ENCODE assay signal across 9 mouse cellular contexts in genomic region chr14:16313936-16314521, GRCm38 (mm10). TPM values are rescaled to one million over a fixed set of nuclear protein-coding genes. Genes with fewer than 3 reads are reported as not detected.
DNase-seq lines count a peak whose midpoint lies in the region; ATAC-seq lines count a peak whose summit lies in the region.
"Had no signal": no experiment of that assay in that cellular context is flagged by ENCODE, and none has a peak within 500 bp of the region (broad histone marks: within the 10 kb centered on the region; RNA-seq: fewer than 3 reads in every experiment).

No protein-coding gene starts in this region.

- H3K9ac ChIP-seq in heart, embryonic 11.5 days (ENCODE audit: low read depth, low read length), result no peak overlapping the region
- H3K9ac ChIP-seq in midbrain, embryonic 16.5 days (ENCODE audit: low read depth, low read length), result no peak overlapping the region
- no peak overlapping the region for H3K9ac ChIP-seq in intestine, embryonic 15.5 days

- H3K27ac ChIP-seq in heart, embryonic 11.5 days (ENCODE audit: low read depth, low read length), result peak overlapping the region; percentile 12; the same call in 1 of the 2 replicates
- 0 out of 2 replicates have a peak overlapping the region, but pooled peaks have one; percentile 28 for H3K27ac ChIP-seq in midbrain, embryonic 16.5 days (ENCODE audit: low read length)
- H3K27ac ChIP-seq in midbrain, embryonic 10.5 days (replicated peaks), result no peak overlapping the region
- peak overlapping the region; percentile 58; the same call in 1 of the 2 replicates for H3K27ac ChIP-seq in intestine, embryonic 15.5 days

- H3K4me3 ChIP-seq in heart, embryonic 11.5 days (ENCODE audit: low read depth, low read length), result no peak overlapping the region
- no peak overlapping the region for H3K4me3 ChIP-seq in midbrain, embryonic 16.5 days (ENCODE audit: low read depth, low read length)
- no peak overlapping the region for H3K4me3 ChIP-seq in midbrain, embryonic 10.5 days
- H3K4me3 ChIP-seq in intestine, embryonic 15.5 days (replicated peaks), result no peak overlapping the region

- H3K4me2 ChIP-seq in heart, embryonic 11.5 days, result no peak overlapping the region
- H3K4me2 ChIP-seq in midbrain, embryonic 16.5 days (ENCODE audit: low read length), result no peak overlapping the region
- H3K4me2 ChIP-seq in intestine, embryonic 15.5 days (replicated peaks), result no peak overlapping the region

- no peaks in the 10 kb centered on the region for H3K36me3 ChIP-seq in heart, embryonic 11.5 days (ENCODE audit: control insufficient read depth, insufficient read depth, low read length)
- H3K36me3 ChIP-seq in midbrain, embryonic 16.5 days (ENCODE audit: control insufficient read depth, insufficient read depth, low read length), result no peaks in the 10 kb centered on the region
- no peaks in the 10 kb centered on the region for H3K36me3 ChIP-seq in midbrain, embryonic 10.5 days
- no peaks in the 10 kb centered on the region for H3K36me3 ChIP-seq in intestine, embryonic 15.5 days

- ATAC-seq in heart, embryonic 11.5 days (replicated peaks; ENCODE audit: insufficient number of reproducible peaks, low FRiP score, low TSS enrichment), result no peak
- ATAC-seq in midbrain, embryonic 16.5 days, result 0 out of 2 replicates have a peak, but pooled peaks have one; percentile 45
- ATAC-seq in intestine, embryonic 15.5 days, result peak; percentile 35; the same call in 1 of the 2 replicates
- 0 out of 2 replicates have a peak, but pooled peaks have one; percentile 2 for ATAC-seq in megakaryocyte-erythroid progenitor cell, adult 5-6 weeks (replicated peaks; ENCODE audit: low FRiP score, low TSS enrichment, poor library complexity, severe bottlenecking)

- no peaks in the 10 kb centered on the region for H3K27me3 ChIP-seq in heart, embryonic 11.5 days (ENCODE audit: control insufficient read depth, insufficient read depth, low read length)
- no peaks in the 10 kb centered on the region for H3K27me3 ChIP-seq in midbrain, embryonic 16.5 days (ENCODE audit: control insufficient read depth, insufficient read depth, low read depth, low read length)
- no peaks in the 10 kb centered on the region for H3K27me3 ChIP-seq in midbrain, embryonic 10.5 days (ENCODE audit: low read depth, poor library complexity, severe bottlenecking)
- H3K27me3 ChIP-seq in intestine, embryonic 15.5 days (replicated peaks), result no peaks in the 10 kb centered on the region

- 61% methylated on average over 7 of the region's 7 CpGs for WGBS in heart, embryonic 11.5 days (ENCODE audit: insufficient replicate concordance)
- 71% methylated on average over 7 of the region's 7 CpGs for WGBS in midbrain, embryonic 16.5 days
- 81% methylated on average over 7 of the region's 7 CpGs for WGBS in midbrain, embryonic 10.5 days
- WGBS in intestine, embryonic 15.5 days, result 48% methylated on average over 7 of the region's 7 CpGs

- DNase-seq in heart, postnatal 10 days, result no peak
- DNase-seq in midbrain, embryonic 10.5 days (ENCODE audit: low spot score), result no peak
- DNase-seq in gastrocnemius, postnatal 14 days, result no peak
- DNase-seq in thymus, postnatal 4 days, result no peak
- DNase-seq: cerebellum, adult 8-10 months had no signal

- H3K4me1 ChIP-seq in heart, embryonic 11.5 days (ENCODE audit: control insufficient read depth, insufficient read depth, low read length), result no peaks in the 10 kb centered on the region; the same call in 1 of the 2 replicates
- H3K4me1 ChIP-seq in midbrain, embryonic 16.5 days (ENCODE audit: control insufficient read depth, insufficient read depth, low read length), result peaks cover 4% of the 10 kb centered on the region; the same call in 1 of the 2 replicates
- H3K4me1 ChIP-seq in midbrain, embryonic 10.5 days, result no peaks in the 10 kb centered on the region
- H3K4me1 ChIP-seq in intestine, embryonic 15.5 days (replicated peaks), result peaks cover 8% of the 10 kb centered on the region; the same call in 1 of the 2 replicates

- H3K9me3 ChIP-seq in heart, embryonic 11.5 days (replicated peaks; ENCODE audit: control insufficient read depth, low read length), result no peaks in the 10 kb centered on the region
- H3K9me3 ChIP-seq in midbrain, embryonic 16.5 days (replicated peaks; ENCODE audit: control insufficient read depth, low read length, poor library complexity, severe bottlenecking), result no peaks in the 10 kb centered on the region
- no peaks in the 10 kb centered on the region for H3K9me3 ChIP-seq in midbrain, embryonic 10.5 days (replicated peaks)
- no peaks in the 10 kb centered on the region for H3K9me3 ChIP-seq in intestine, embryonic 15.5 days

- intact Hi-C loops in heart, postnatal 10 days (cut with DNase I), result loop anchor here (5.0 kb wide), 1 partner anchor 42 kb away; no protein-coding TSS in a partner anchor
- intact Hi-C loops in gastrocnemius, postnatal 14 days (cut with DNase I; ENCODE audit: low total_unique reads), result no loop called here

RNA-seq across cellular contexts. Expression of gene Top2b, which starts 51.0 kb away (rescaled TPM):
- polyA plus RNA-seq in heart, embryonic 11.5 days (2014; fragmentation: Nextera tagmentation; extraction: Ambion mirVana), result 52.8 and 66.8 TPM in 2 replicates
- total RNA-seq in heart, postnatal 10 days (2021), result 100 to 1,000 TPM in 1 of 2 experiments, 10 to 100 TPM in 1; 96.3 to 108 TPM
- 88.8 and 106 TPM in 2 replicates for polyA plus RNA-seq in midbrain, embryonic 16.5 days (2015; fragmentation: Nextera tagmentation; extraction: Ambion mirVana)
- 64.5 and 83.2 TPM in 2 replicates for polyA plus RNA-seq in midbrain, embryonic 10.5 days (2016; fragmentation: Nextera tagmentation; extraction: Ambion mirVana)
- polyA plus RNA-seq in intestine, embryonic 15.5 days (2015; fragmentation: Nextera tagmentation; extraction: Ambion mirVana), result 33.3 and 43.3 TPM in 2 replicates
- 104 and 164 TPM in 2 replicates for total RNA-seq in megakaryocyte-erythroid progenitor cell, adult 5-6 weeks (2014; fragmentation: Nextera tagmentation)
- total RNA-seq in megakaryocyte-erythroid progenitor cell, adult 5-6 weeks (2017), result 230 and 254 TPM in 2 replicates
- 10 to 100 TPM; 38.9 to 50.6 TPM for total RNA-seq in gastrocnemius, postnatal 14 days (2021)
